Mouse (Mus musculus) lung, embryonic 15.5 days (tissue): ENCODE data around the gene Robo2. TPM values are rescaled to one million over a fixed set of nuclear protein-coding genes. Genes with fewer than 3 reads are reported as not detected.

ENCODE experiments used
- ATAC-seq: fragments of 200-750 bp; cut with Nextera tagmentation; 2 replicates; pipeline ENCODE4 v1.8.0; 2017; ENCODE audit warnings: moderate number of reproducible peaks, borderline replicate concordance; ENCODE audit not compliant: low FRiP score, low TSS enrichment; ENCODE audit errors: extremely low read depth
- H3K27ac ChIP-seq: fragments of 300-500 bp; sonication (generic); 2 replicates; pipeline ENCODE4 v1.5.1; 2015; ENCODE audit warnings: moderate library complexity, mild to moderate bottlenecking, inconsistent platforms
- H3K27me3 ChIP-seq: fragments of 300-500 bp; sonication (generic); 2 replicates; pipeline ENCODE4 v1.6.1; 2015; ENCODE audit warnings: inconsistent platforms
- H3K36me3 ChIP-seq: fragments of 300-500 bp; sonication (generic); 2 replicates; pipeline ENCODE4 v1.6.1; 2015; ENCODE audit warnings: inconsistent platforms
- H3K4me1 ChIP-seq: fragments of 300-500 bp; sonication (generic); 2 replicates; pipeline ENCODE4 v1.6.1; 2015; ENCODE audit warnings: inconsistent platforms
- H3K4me2 ChIP-seq: fragments of 300-500 bp; sonication (generic); 2 replicates; pipeline ENCODE4 v1.6.1; 2015; ENCODE audit warnings: inconsistent platforms, mild to moderate bottlenecking, moderate library complexity
- H3K4me3 ChIP-seq: fragments of 300-500 bp; sonication (generic); 2 replicates; pipeline ENCODE4 v1.5.1; 2015; ENCODE audit warnings: mild to moderate bottlenecking, inconsistent platforms
- H3K9ac ChIP-seq: fragments of 300-500 bp; sonication (generic); 2 replicates; pipeline ENCODE4 v1.6.1; 2015; ENCODE audit warnings: inconsistent platforms
- H3K9me3 ChIP-seq: fragments of 300-500 bp; sonication (generic); 2 replicates; pipeline ENCODE4 v1.6.1; 2016; ENCODE audit warnings: inconsistent platforms
- WGBS: fragments of 180-500 bp; shearing (Covaris S2); methylation state at CpG from one replicate; pipeline ENCODE4 v1.1.7; 2015; 5-methylcytosine and 5-hydroxymethylcytosine counted together
- polyA plus RNA-seq: library from polyadenylated mRNA; unstranded; fragments of >200 nt; fragmentation: Nextera tagmentation; extraction: Ambion mirVana; gene quantifications from 2 replicates; pipeline ENCODE4 v1.2.1, GENCODE M21; 2015

Gene Robo2
- polyA plus RNA-seq, 1 experiment from 2014 or later = 38.8 TPM

- 82% methylated on average over 2 of the region's 2 CpGs for WGBS
- Histone ChIP-seq H3K4me2 (no peak overlapping the region), H3K4me3 (no peak overlapping the region), H3K36me3 (no peaks in the 10 kb centered on the region), H3K27me3 (no peaks in the 10 kb centered on the region), H3K4me1 (no peaks in the 10 kb centered on the region), H3K9me3 (no peaks in the 10 kb centered on the region), H3K27ac (no peak overlapping the region), H3K9ac (no peak overlapping the region)
- ATAC-seq = no peak
Observed at GRCm38 (mm10) chr16:74191621-74192020, 220.0 kb downstream of the Robo2 start.

GRCm38 (mm10) chr16:74182509-74183113, 229.0 kb downstream of the Robo2 start:
- Histone ChIP-seq H3K36me3 (no peaks in the 10 kb centered on the region), H3K27me3 (no peaks in the 10 kb centered on the region), H3K4me3 (no peak overlapping the region), H3K4me2 (no peak overlapping the region), H3K9ac (no peak overlapping the region), H3K27ac (no peak overlapping the region), H3K9me3 (no peaks in the 10 kb centered on the region), H3K4me1 (no peaks in the 10 kb centered on the region)
- no peak; the same call in 1 of the 2 replicates for ATAC-seq
- 65% methylated on average over 3 of the region's 3 CpGs for WGBS

- Histone ChIP-seq H3K27me3 (no peaks in the 10 kb centered on the region), H3K4me2 (no peak overlapping the region), H3K4me3 (no peak overlapping the region), H3K4me1 (no peaks in the 10 kb centered on the region), H3K27ac (no peak overlapping the region), H3K9me3 (no peaks in the 10 kb centered on the region), H3K36me3 (no peaks in the 10 kb centered on the region), H3K9ac (no peak overlapping the region)
- no peak for ATAC-seq
- WGBS = 79% methylated on average over 3 of the region's 3 CpGs
Observed at GRCm38 (mm10) chr16:74172673-74173072, 239.0 kb downstream of the Robo2 start.

GRCm38 (mm10) chr16:74169642-74170041, 242.0 kb downstream of the Robo2 start:
- no peaks in the 10 kb centered on the region for H3K4me1 ChIP-seq
- H3K9me3 ChIP-seq = no peaks in the 10 kb centered on the region
- WGBS = 90% methylated on average over 4 of the region's 4 CpGs
- no peaks in the 10 kb centered on the region for H3K36me3 ChIP-seq
- no peak overlapping the region for H3K4me3 ChIP-seq
- no peak overlapping the region for H3K27ac ChIP-seq
- H3K27me3 ChIP-seq = no peaks in the 10 kb centered on the region
- no peak overlapping the region for H3K9ac ChIP-seq
- ATAC-seq = no peak
- no peak overlapping the region for H3K4me2 ChIP-seq

- no peaks in the 10 kb centered on the region for H3K9me3 ChIP-seq
- H3K4me3 ChIP-seq = no peak overlapping the region
- H3K27ac ChIP-seq = no peak overlapping the region
- no peak overlapping the region for H3K9ac ChIP-seq
- H3K36me3 ChIP-seq = no peaks in the 10 kb centered on the region
- ATAC-seq = no peak
- no peaks in the 10 kb centered on the region for H3K27me3 ChIP-seq
- no peak overlapping the region for H3K4me2 ChIP-seq
- 68% methylated on average over 7 of the region's 7 CpGs for WGBS
- H3K4me1 ChIP-seq = no peaks in the 10 kb centered on the region
Observed at GRCm38 (mm10) chr16:74169121-74169520, 242.5 kb downstream of the Robo2 start.

GRCm38 (mm10) chr16:74167832-74168231, 243.8 kb downstream of the Robo2 start:
- Histone ChIP-seq H3K4me3 (no peak overlapping the region), H3K9me3 (no peaks in the 10 kb centered on the region), H3K9ac (no peak overlapping the region), H3K27me3 (no peaks in the 10 kb centered on the region), H3K27ac (no peak overlapping the region), H3K4me1 (no peaks in the 10 kb centered on the region), H3K4me2 (no peak overlapping the region), H3K36me3 (no peaks in the 10 kb centered on the region)
- no peak for ATAC-seq

- Histone ChIP-seq H3K4me3 (no peak overlapping the region), H3K4me2 (no peak overlapping the region), H3K4me1 (no peaks in the 10 kb centered on the region), H3K27ac (no peak overlapping the region), H3K36me3 (no peaks in the 10 kb centered on the region), H3K27me3 (no peaks in the 10 kb centered on the region), H3K9me3 (no peaks in the 10 kb centered on the region), H3K9ac (no peak overlapping the region)
- WGBS = 84% methylated on average over 4 of the region's 4 CpGs
- no peak for ATAC-seq
Observed at GRCm38 (mm10) chr16:74162041-74162440, 249.6 kb downstream of the Robo2 start.

GRCm38 (mm10) chr16:74159189-74159588, 252.4 kb downstream of the Robo2 start:
- no peak for ATAC-seq
- H3K9ac ChIP-seq = no peak overlapping the region
- no peak overlapping the region for H3K4me2 ChIP-seq
- no peaks in the 10 kb centered on the region for H3K4me1 ChIP-seq
- H3K4me3 ChIP-seq = no peak overlapping the region
- no peaks in the 10 kb centered on the region for H3K36me3 ChIP-seq
- 80% methylated on average over 3 of the region's 3 CpGs for WGBS
- no peak overlapping the region for H3K27ac ChIP-seq
- H3K9me3 ChIP-seq = no peaks in the 10 kb centered on the region
- H3K27me3 ChIP-seq = no peaks in the 10 kb centered on the region

- Histone ChIP-seq H3K9ac (no peak overlapping the region), H3K4me3 (no peak overlapping the region), H3K4me2 (no peak overlapping the region), H3K4me1 (peaks cover 3% of the 10 kb centered on the region; the same call in 1 of the 2 replicates), H3K27me3 (no peaks in the 10 kb centered on the region), H3K36me3 (no peaks in the 10 kb centered on the region), H3K9me3 (no peaks in the 10 kb centered on the region), H3K27ac (no peak overlapping the region)
- no peak for ATAC-seq
- 88% methylated on average over 1 of the region's 1 CpGs for WGBS
Observed at GRCm38 (mm10) chr16:74136181-74136580, 275.4 kb downstream of the Robo2 start.

- no peaks in the 10 kb centered on the region for H3K9me3 ChIP-seq
- H3K4me2 ChIP-seq = peak overlapping the region; percentile 2; the same call in 1 of the 2 replicates
- WGBS = 39% methylated on average over 6 of the region's 6 CpGs
- no peaks in the 10 kb centered on the region for H3K36me3 ChIP-seq
- no peak overlapping the region for H3K9ac ChIP-seq
- H3K27me3 ChIP-seq = no peaks in the 10 kb centered on the region
- peaks cover 3% of the 10 kb centered on the region; the same call in 1 of the 2 replicates for H3K4me1 ChIP-seq
- H3K27ac ChIP-seq = no peak overlapping the region
- no peak for ATAC-seq
- H3K4me3 ChIP-seq = no peak overlapping the region
Observed at GRCm38 (mm10) chr16:74132833-74133232, 278.8 kb downstream of the Robo2 start.

- Histone ChIP-seq H3K36me3 (no peaks in the 10 kb centered on the region), H3K27ac (no peak overlapping the region), H3K4me2 (no peak overlapping the region), H3K27me3 (no peaks in the 10 kb centered on the region), H3K9me3 (no peaks in the 10 kb centered on the region), H3K9ac (no peak overlapping the region), H3K4me1 (peaks cover 3% of the 10 kb centered on the region; the same call in 1 of the 2 replicates), H3K4me3 (no peak overlapping the region)
- 89% methylated on average over 5 of the region's 5 CpGs for WGBS
- no peak for ATAC-seq
Observed at GRCm38 (mm10) chr16:74131370-74131769, 280.3 kb downstream of the Robo2 start.

- no peak overlapping the region for H3K4me2 ChIP-seq
- H3K4me1 ChIP-seq = no peaks in the 10 kb centered on the region
- H3K27me3 ChIP-seq = no peaks in the 10 kb centered on the region
- no peaks in the 10 kb centered on the region for H3K9me3 ChIP-seq
- no peak overlapping the region for H3K9ac ChIP-seq
- no peak for ATAC-seq
- WGBS = 88% methylated on average over 5 of the region's 5 CpGs
- no peaks in the 10 kb centered on the region for H3K36me3 ChIP-seq
- H3K27ac ChIP-seq = no peak overlapping the region
- H3K4me3 ChIP-seq = no peak overlapping the region
Observed at GRCm38 (mm10) chr16:74128443-74128983, 283.1 kb downstream of the Robo2 start.
